Mouse (Mus musculus): ENCODE measurements around the gene Gucy1a1.

The Gucy1a1 gene

GRCm38 (mm10) chr3:82074201-82074851, 71.3 kb downstream of the Gucy1a1 start, which contains the start of gene Gucy1b1:
Gucy1b1 (minus strand) TSS chr3:82074689.
- DNase-seq (ENCODE audit: low spot score) = peak; percentile 47

- peak; percentile 32 for DNase-seq (ENCODE audit: low spot score)
These were observed 71.8 kb downstream of the Gucy1a1 start for GRCm38 (mm10) chr3:82073741-82074181.

DNA sequence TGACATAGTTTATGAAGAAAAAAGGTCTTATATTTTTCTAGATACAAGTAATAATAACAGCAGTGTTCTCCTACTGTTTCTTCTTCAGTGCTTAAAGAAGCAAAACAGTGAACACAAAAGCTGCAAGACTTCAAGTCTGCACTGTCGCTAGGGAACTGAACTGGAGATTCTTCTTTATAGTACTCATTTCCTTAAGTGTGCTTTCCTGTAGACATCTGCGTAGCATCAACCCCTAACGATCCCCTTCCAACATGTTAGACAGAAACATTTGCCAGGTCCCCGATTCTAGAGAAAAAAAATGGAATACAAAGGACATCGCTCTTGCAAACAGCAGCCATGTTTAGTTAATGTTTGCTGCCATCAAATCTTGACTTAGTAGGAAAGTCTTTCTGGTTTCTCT, 77.8 kb downstream of the Gucy1a1 start:
- no peak for DNase-seq (ENCODE audit: low spot score)

DNA sequence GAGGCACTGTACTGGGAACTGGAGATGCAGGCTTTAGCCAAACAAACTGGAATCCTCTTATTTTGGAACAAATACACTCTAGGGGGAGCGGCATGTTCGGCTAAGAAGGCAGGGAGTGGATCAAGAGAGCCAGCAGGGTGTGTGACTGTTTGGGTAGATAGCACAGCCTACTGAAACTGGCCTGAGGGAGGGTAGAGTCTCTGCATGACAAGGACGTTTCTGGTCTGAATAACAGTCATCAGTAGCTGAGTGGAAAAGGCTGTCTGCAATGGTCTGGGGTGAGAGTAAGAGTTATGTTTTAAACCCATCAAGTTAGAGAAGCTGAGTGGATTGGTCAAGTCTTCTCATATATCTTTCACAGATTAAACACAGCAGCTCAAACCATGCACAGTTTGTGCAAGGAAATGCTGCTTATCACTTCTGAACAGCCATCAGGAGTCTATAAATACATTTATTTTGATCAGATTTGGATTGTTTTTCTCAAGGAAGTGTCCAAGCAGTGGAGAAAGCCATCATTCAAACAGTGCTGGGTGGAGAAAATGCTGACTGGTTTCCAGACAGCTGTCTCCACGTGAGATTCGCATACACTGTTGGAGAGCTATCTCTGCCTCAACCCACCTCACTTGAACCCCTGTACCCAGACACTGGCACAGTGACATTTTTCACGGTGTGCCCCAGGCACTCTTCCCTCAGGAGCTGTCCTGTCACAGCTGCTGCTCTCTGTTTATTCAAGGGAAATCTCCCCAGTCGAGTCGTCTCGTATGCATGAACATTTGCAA, 84.0 kb downstream of the Gucy1a1 start:
- no peak for DNase-seq (ENCODE audit: low spot score)

GRCm38 (mm10) chr3:82057201-82057600, 88.4 kb downstream of the Gucy1a1 start:
- DNase-seq (ENCODE audit: low spot score) = no peak

DNA sequence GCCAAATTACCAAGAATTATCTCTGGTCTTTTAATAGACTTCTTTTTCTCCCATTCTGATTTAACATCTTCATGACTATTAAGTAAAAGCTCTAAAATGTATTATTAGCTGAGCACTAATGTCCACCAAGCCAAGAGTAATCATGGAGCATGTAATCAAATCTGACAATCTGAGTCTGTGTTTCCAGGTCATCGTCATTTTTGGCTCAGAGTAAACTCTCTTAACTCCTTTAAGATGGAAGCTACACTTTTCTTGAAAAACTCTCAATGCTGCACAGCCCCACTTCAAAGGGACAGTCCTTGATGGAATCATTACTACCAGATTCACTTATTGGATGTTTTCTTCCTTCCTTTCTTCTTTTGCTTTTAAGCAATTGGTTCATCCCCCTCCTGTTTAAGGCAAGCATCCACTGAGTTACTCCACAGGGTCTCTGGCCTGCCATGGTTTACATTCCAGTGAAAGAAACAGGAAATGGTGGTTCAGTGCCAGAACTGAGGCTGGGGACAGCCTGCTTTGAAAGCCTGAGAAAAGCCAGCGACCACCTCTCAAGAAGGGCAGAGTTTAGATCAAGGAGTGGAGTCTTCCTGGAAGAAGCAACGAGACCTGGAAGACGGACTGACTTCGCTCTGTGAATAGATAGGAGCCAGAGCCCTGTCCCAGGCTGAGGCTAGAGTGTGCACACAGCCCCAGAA, 91.2 kb downstream of the Gucy1a1 start:
- DNase-seq (ENCODE audit: low spot score) = no peak

GRCm38 (mm10) chr3:82052029-82052428, 93.6 kb downstream of the Gucy1a1 start:
- no peak for DNase-seq (ENCODE audit: low spot score)

- no peak for DNase-seq (ENCODE audit: low spot score)
These were observed 94.1 kb downstream of the Gucy1a1 start for GRCm38 (mm10) chr3:82051468-82051867.

DNA sequence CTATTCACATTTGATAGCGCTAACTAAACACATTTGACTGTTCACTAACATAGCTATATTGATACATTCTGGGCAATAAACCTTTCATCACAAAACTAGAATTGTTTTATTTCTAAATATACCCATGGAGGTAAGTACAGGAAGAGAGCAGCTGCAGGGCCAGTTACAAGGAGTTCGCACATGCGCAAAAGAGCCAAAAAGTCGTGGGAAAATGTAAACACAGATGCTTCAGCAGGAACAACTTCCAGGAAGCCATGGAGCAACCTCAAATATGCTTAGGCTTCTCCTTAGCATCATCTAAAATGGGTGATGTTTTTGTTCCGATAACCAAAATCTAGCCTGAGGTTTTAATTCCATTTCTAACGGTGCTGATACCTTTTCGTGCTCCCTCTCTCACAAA, 96.9 kb downstream of the Gucy1a1 start:
- DNase-seq (ENCODE audit: low spot score) = no peak

- no peak for DNase-seq (ENCODE audit: low spot score)
These were observed 97.5 kb downstream of the Gucy1a1 start for GRCm38 (mm10) chr3:82048078-82048477.

- peak; percentile 45 for DNase-seq (ENCODE audit: low spot score)
These were observed 98.4 kb downstream of the Gucy1a1 start for GRCm38 (mm10) chr3:82047100-82047753.

DNA sequence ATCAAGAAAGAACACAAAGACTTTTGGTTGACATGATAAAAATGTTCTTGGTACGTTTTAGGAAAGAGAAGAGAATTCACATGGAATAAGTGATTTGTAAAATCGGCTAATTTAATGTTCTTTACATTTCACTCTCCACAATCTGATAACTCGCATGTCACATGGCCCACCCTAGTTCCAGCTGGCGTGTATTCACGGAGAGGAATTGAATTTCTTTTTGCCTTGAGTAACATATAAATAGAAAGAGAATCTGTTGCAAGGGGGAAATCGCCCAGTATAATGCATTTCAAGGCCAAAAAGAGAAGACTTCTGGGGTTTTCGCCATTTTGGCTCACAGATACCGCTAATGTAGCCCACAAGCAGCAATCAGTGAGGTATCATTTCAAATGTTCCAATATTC, 99.5 kb downstream of the Gucy1a1 start:
- DNase-seq (ENCODE audit: low spot score) = no peak

GRCm38 (mm10) chr3:82044902-82045301, 100.7 kb downstream of the Gucy1a1 start:
- DNase-seq (ENCODE audit: low spot score) = no peak

- DNase-seq (ENCODE audit: low spot score) = no peak
These were observed 101.9 kb downstream of the Gucy1a1 start for GRCm38 (mm10) chr3:82043676-82044075.
